Mouse (Mus musculus) Patski (cell line): Measurements from ENCODE around the gene Camta1. TPM values are rescaled to one million over a fixed set of nuclear protein-coding genes. Genes with fewer than 3 reads are reported as not detected.

Experiments used
- ATAC-seq: fragments of 100-300 bp; one replicate; pipeline ENCODE4 v1.8.0; 2021
- CTCF ChIA-PET: fragments of 350-600 bp; sonication (Branson Sonifier 250); formaldehyde crosslinking; loops from one replicate; lab custom pipeline; 2022; ENCODE audit warnings: inconsistent platforms; lab: Charles Lee
- POLR2A ChIA-PET: fragments of 350-600 bp; sonication (Branson Sonifier 250); formaldehyde crosslinking; loops from one replicate; lab custom pipeline; 2022; ENCODE audit warnings: antibody characterized with exemption, inconsistent platforms; lab: Charles Lee
- DNase-seq: peaks from one replicate; pipeline ENCODE4 v3.0.0-alpha.2; 2011; ENCODE audit warnings: low read depth, low spot score
- H3K27me3 ChIP-seq: fragments of 371-371 bp; one replicate; pipeline ENCODE4 v1.5.1; 2021
- CTCF ChIP-seq: fragments of 100-300 bp; IDR thresholded peaks from one replicate; pipeline ENCODE4 v1.5.1; 2021
- in situ Hi-C: fragments of 300-500 bp; cut with MboI; formaldehyde crosslinking; loops from 3 replicates; pipeline ENCODE4 v1.11.1; 2018; ENCODE audit warnings: low pct_unique_long_range_greater_than_20kb, mixed read lengths
- polyA plus RNA-seq: library from polyadenylated mRNA; unstranded; gene quantifications from one replicate; pipeline ENCODE4 v1.2.3, GENCODE M21; 2021

The Camta1 gene
- polyA plus RNA-seq, 1 experiment from 2014 or later: 28.0 TPM

GRCm38 (mm10) chr4:151694531-151694930 lies 167.1 kb downstream of the Camta1 start:
- in situ Hi-C loops: no loop called here
- TF ChIP-seq CTCF: no peak

GRCm38 (mm10) chr4:151694047-151694446 lies 167.6 kb downstream of the Camta1 start:
- no peak for DNase-seq

More at GRCm38 (mm10) chr4:151694531-151694930, 167.1 kb downstream of the Camta1 start:
- ChIA-PET CTCF (no interaction called here), POLR2A (no interaction called here)
- peaks cover 3% of the 10 kb centered on the region for H3K27me3 ChIP-seq
- no peak for DNase-seq
- ATAC-seq: no peak

DNA sequence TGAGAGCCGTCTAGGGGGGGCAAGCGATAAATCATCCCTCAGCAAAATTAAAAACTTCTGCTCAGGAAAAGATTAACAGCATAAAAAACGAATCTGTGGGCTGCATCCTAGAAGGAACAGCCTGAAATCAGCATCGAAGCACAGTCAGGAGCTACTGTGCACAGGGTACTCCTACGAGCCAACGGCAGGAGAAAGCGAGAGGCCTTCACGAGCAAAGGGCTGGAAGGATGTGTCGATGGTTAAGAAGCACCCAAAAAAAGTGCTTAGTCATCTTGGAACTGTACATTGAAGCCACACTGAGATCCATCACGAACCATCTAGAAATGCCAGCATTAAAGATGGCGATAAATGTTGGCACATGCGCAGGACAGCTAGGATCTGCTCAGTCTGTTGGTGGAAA lies 171.6 kb downstream of the Camta1 start:
- in situ Hi-C loops: no loop called here
- DNase-seq (no peak), ATAC-seq (no peak)
- TF ChIP-seq CTCF: no peak
- CTCF ChIA-PET: no interaction called here
- POLR2A ChIA-PET: no interaction called here
- peaks cover 3% of the 10 kb centered on the region for H3K27me3 ChIP-seq

More at GRCm38 (mm10) chr4:151694047-151694446, 167.6 kb downstream of the Camta1 start:
- TF ChIP-seq CTCF: no peak
- H3K27me3 ChIP-seq: peaks cover 3% of the 10 kb centered on the region
- in situ Hi-C loops: no loop called here
- POLR2A ChIA-PET: no interaction called here
- ATAC-seq: no peak
- CTCF ChIA-PET: no interaction called here

DNA sequence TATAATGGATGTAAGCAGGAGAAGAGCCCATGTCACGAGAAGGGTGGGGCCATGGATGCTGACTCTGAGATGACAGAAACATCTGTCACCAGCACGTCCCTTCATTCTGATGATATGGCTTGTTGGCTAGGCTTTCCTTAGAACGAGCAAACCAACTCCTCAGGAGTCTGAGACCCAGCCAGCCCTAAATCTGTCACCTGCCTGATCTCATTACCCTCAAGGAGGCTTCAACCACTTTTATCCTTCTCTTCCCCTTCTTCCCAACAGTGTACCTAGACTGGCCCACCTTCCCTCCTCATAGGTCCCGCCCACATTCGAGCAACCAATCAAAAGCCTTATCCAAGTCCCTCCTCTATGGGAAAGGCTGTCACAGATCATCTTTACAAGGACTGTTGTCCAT lies 173.5 kb downstream of the Camta1 start:
- ChIA-PET CTCF (no interaction called here), POLR2A (no interaction called here)
- DNase-seq: no peak
- peaks cover 3% of the 10 kb centered on the region for H3K27me3 ChIP-seq
- in situ Hi-C loops: no loop called here
- ATAC-seq: no peak
- no peak for TF ChIP-seq CTCF

GRCm38 (mm10) chr4:151684596-151684995 lies 177.1 kb downstream of the Camta1 start:
- no peaks in the 10 kb centered on the region for H3K27me3 ChIP-seq
- ChIA-PET POLR2A (interaction anchor here (0.5 kb wide), 1 partner anchor 746 kb away, joined by 4 read pairs; no protein-coding TSS in a partner anchor), CTCF (no interaction called here)
- DNase-seq (no peak), ATAC-seq (no peak)
- TF ChIP-seq CTCF: no peak
- in situ Hi-C loops: no loop called here

- no peak for TF ChIP-seq CTCF
- ChIA-PET CTCF (interaction anchor here (1.2 kb wide), 1 partner anchor 64 kb away, joined by 4 read pairs; no protein-coding TSS in a partner anchor), POLR2A (no interaction called here)
- ATAC-seq: no peak
- DNase-seq: no peak
- H3K27me3 ChIP-seq: no peaks in the 10 kb centered on the region
- in situ Hi-C loops: no loop called here
Observed at GRCm38 (mm10) chr4:151682831-151683488, 178.7 kb downstream of the Camta1 start.

DNA sequence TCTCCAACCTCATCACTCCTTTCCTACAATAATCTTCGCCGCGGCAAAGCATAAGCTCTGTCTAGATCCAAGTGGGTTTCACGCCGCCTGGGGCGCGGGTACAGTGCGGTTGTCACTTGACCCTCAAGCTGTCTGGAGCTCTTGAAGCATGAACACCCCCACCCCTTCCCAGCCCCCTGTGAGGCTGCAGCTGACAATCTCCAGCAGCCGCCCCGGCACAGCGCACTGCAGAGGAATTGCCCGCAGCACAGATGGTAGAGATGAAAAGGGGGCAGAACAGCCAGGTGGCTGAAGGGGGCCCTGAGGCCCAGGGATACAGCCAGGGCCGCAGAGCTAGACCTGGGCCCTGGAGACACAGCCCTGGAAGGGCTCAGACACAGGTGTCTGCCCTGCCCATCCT lies 189.2 kb downstream of the Camta1 start:
- DNase-seq (no peak), ATAC-seq (no peak)
- in situ Hi-C loops: no loop called here
- H3K27me3 ChIP-seq: no peaks in the 10 kb centered on the region
- CTCF ChIA-PET: no interaction called here
- TF ChIP-seq CTCF: no peak
- POLR2A ChIA-PET: no interaction called here

DNA sequence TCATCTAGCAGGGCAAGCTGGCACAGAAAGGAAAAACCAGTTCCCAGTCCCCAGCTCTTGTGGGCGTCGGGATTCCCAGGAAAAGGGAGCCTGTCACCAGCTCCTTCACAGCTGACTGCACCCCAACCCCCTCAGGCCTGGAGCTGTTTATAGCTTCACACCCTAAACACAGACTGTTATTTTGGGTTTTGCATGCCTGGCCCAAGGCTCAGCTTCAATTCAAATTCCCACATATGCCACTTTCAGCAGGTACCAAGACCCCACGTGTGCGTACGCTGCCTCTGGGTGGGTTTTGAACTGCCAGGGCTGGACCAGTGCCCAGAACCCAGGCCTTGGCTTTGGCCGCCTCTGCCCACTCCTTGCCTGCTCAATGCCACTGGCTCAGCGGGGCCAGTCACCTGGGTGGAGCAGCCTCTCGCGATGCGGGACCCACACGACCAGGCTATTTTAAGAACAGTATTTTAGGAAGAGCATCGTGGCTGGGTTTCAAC lies 195.2 kb downstream of the Camta1 start:
- in situ Hi-C loops: no loop called here
- ATAC-seq: no peak
- CTCF ChIA-PET: no interaction called here

GRCm38 (mm10) chr4:151661486-151661885 lies 200.2 kb downstream of the Camta1 start:
- ChIA-PET CTCF (no interaction called here), POLR2A (no interaction called here)
- no peaks in the 10 kb centered on the region for H3K27me3 ChIP-seq
- DNase-seq (no peak), ATAC-seq (no peak)
- TF ChIP-seq CTCF: no peak
- in situ Hi-C loops: no loop called here

More for the DNA sequence above, 195.2 kb downstream of the Camta1 start:
- no peaks in the 10 kb centered on the region for H3K27me3 ChIP-seq
- DNase-seq: peak; percentile 31
- POLR2A ChIA-PET: no interaction called here
- no peak for TF ChIP-seq CTCF

DNA sequence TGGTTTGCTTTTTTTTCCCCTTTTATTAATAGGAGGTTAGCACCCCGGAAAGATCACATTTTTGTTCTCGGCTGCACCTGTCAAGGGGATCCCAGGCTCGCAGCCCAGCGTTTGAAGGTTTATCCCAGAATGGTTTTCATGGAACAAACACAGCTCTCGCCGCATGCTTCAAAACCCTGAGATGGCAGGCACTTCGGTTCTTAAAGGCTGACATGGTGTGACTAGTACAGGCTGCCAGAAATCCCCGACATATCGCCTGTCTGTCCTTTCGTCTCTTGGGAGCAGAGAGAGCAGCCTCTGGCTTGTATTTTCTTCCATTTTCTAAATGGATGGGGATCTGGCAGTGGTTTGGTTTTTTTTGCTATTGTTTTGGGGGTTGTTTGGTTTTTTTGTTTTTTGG lies 205.2 kb downstream of the Camta1 start:
- ChIA-PET CTCF (no interaction called here), POLR2A (no interaction called here)
- no peak for TF ChIP-seq CTCF
- no peaks in the 10 kb centered on the region for H3K27me3 ChIP-seq
- in situ Hi-C loops: no loop called here
- ATAC-seq (no peak), DNase-seq (no peak)

- ChIA-PET POLR2A (no interaction called here), CTCF (no interaction called here)
- H3K27me3 ChIP-seq: no peaks in the 10 kb centered on the region
- TF ChIP-seq CTCF: no peak
- ATAC-seq: no peak
- in situ Hi-C loops: no loop called here
- DNase-seq: no peak
Observed at GRCm38 (mm10) chr4:151655637-151656385, 205.9 kb downstream of the Camta1 start.
